Mouse (Mus musculus) hindbrain, postnatal 0 days (tissue): ENCODE data around the gene Eprs. TPM values are rescaled to one million over a fixed set of nuclear protein-coding genes. Genes with fewer than 3 reads are reported as not detected.

Experiments used
- ATAC-seq: fragments of 200-750 bp; cut with Nextera tagmentation; 2 replicates; pipeline ENCODE4 v1.8.0; 2017; ENCODE audit warnings: mild to moderate bottlenecking, moderate TSS enrichment, moderate library complexity
- DNase-seq: peaks from one replicate; pipeline ENCODE4 v3.0.0-alpha.2; 2015; ENCODE audit warnings: low spot score
- H3K27ac ChIP-seq: fragments of 300-500 bp; sonication (generic); 2 replicates; pipeline ENCODE4 v1.5.1; 2014; ENCODE audit warnings: mild to moderate bottlenecking
- H3K27me3 ChIP-seq: fragments of 300-500 bp; sonication (generic); 2 replicates; pipeline ENCODE4 v1.6.1; 2014; ENCODE audit warnings: low read length, mixed read lengths; ENCODE audit not compliant: insufficient read depth
- H3K36me3 ChIP-seq: fragments of 300-500 bp; sonication (generic); 2 replicates; pipeline ENCODE4 v1.6.1; 2014; ENCODE audit warnings: low read length, mixed read lengths; ENCODE audit not compliant: insufficient read depth
- H3K4me1 ChIP-seq: fragments of 300-500 bp; sonication (generic); 2 replicates; pipeline ENCODE4 v1.6.1; 2014; ENCODE audit warnings: antibody characterized with exemption, low read length, mixed read lengths; ENCODE audit not compliant: insufficient read depth
- H3K4me2 ChIP-seq: fragments of 300-500 bp; sonication (generic); 2 replicates; pipeline ENCODE4 v1.6.1; 2014; ENCODE audit warnings: low read depth, mild to moderate bottlenecking, low read length, moderate library complexity, mixed read lengths
- H3K4me3 ChIP-seq: fragments of 300-500 bp; sonication (generic); 2 replicates; pipeline ENCODE4 v1.5.1; 2014; ENCODE audit warnings: low read length
- H3K9ac ChIP-seq: fragments of 300-500 bp; sonication (generic); replicated peaks from 2 replicates; pipeline ENCODE4 v1.6.1; 2014; ENCODE audit warnings: mild to moderate bottlenecking, low read length, moderate library complexity, mixed read lengths
- H3K9me3 ChIP-seq: fragments of 300-500 bp; sonication (generic); 2 replicates; pipeline ENCODE4 v1.6.1; 2016; ENCODE audit warnings: low read length, mixed read lengths
- CTCF ChIP-seq: IDR thresholded peaks from 2 replicates; pipeline ENCODE4 v1.5.1; 2016; ENCODE audit warnings: antibody characterized with exemption, control low read depth, low read depth
- WGBS: fragments of 180-500 bp; shearing (Covaris S2); extraction: QIAGEN DNeasy Blood & Tissue Kit; methylation state at CpG from one replicate; pipeline ENCODE4 v1.1.7; 2014; 5-methylcytosine and 5-hydroxymethylcytosine counted together
- microRNA counts: library from miRNA; unstranded; fragments of <30 nt; microRNA quantifications from one replicate; lab custom pipeline; 2015
- microRNA-seq, 2 experiments: library from miRNA; unstranded; fragments of <30 nt; microRNA quantifications; one replicate each; pipeline ENCODE4; 2016
- polyA plus RNA-seq: library from polyadenylated mRNA; unstranded; fragments of >200 nt; fragmentation: Nextera tagmentation; extraction: Ambion mirVana; gene quantifications from 2 replicates; pipeline ENCODE4 v1.2.1, GENCODE M21; 2015
- total RNA-seq: library from RNA; depleted of rRNA; stranded (reverse); fragments of >200 nt; gene quantifications from 2 replicates; pipeline ENCODE4 v1.2.3, GENCODE M21; 2014; rRNA removed

Eprs gene
- total and polyA plus RNA-seq, 2 experiments from 2014 or later, result 66.0 to 135 TPM

DNA sequence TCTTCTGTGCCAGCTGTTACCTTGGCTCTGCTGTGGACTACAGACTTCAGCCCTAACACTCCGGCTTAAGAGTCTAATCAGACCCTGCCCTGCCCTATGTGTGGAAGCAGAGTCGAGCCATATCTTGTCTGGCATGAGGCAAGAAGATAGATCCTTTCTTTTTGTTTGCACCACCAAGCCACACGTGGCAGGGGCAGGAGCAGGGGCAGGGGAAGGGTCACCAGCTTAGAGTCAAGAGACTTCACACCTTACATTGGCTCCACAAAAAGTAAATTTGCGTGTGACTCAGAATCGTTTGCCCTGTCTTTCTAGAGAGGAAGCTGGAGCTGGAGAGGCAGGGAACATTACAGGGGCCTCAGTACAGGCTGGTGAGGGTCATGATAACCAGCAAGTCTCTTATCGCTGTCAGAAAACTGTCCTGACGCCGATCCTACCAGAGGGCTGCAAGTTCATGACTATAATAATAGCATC is 106.7 kb downstream of the Eprs start:
- DNase-seq (no peak), ATAC-seq (no peak)
- H3K4me3 ChIP-seq, result no peak overlapping the region
- no peaks in the 10 kb centered on the region for H3K9me3 ChIP-seq
- H3K9ac ChIP-seq, result no peak overlapping the region
- no peaks in the 10 kb centered on the region for H3K27me3 ChIP-seq
- 78% methylated on average over 8 of the region's 8 CpGs for WGBS
- H3K27ac ChIP-seq, result no peak overlapping the region
- TF ChIP-seq CTCF, result no peak
- H3K36me3 ChIP-seq, result peaks cover 6% of the 10 kb centered on the region; the same call in 1 of the 2 replicates
- no peaks in the 10 kb centered on the region for H3K4me1 ChIP-seq
- H3K4me2 ChIP-seq, result no peak overlapping the region

DNA sequence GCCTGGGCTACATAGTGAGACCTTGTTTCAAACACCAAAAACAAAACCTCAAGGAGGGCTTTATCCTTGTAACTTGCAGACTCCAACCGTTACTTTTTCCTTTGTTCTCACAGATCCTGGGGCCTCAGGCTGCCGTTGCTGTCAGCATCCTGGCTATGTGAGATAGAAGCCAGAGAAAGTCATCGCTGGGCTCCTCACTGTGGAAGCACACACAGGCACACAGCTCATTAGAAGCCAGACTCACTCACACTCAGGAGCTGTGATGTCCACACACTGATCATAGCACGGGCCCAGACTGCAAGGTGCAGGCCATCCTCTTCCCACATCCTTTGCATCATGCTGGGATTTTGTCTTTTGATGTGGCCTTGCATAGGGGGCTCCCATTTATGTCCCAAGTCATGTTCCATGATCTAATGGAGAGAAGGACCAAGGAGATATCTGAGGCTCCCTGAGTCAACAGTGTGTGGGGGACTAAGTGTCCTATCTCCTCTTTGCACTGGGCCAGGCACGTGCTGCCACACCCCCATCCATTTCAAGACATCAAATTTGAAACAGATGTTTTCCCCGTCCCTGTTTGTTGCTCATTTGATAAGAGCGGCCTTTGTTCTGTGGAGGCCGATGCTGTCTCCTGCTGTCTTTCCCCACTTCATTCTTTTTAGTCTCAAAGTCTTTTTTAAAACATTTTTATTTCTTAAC is 109.3 kb downstream of the Eprs start:
- no peak overlapping the region for H3K4me2 ChIP-seq
- H3K36me3 ChIP-seq, result no peaks in the 10 kb centered on the region
- H3K4me3 ChIP-seq, result no peak overlapping the region
- H3K9me3 ChIP-seq, result no peaks in the 10 kb centered on the region
- no peak overlapping the region for H3K9ac ChIP-seq
- DNase-seq (no peak), ATAC-seq (no peak)
- no peaks in the 10 kb centered on the region for H3K27me3 ChIP-seq
- WGBS, result 54% methylated on average over 8 of the region's 8 CpGs
- H3K4me1 ChIP-seq, result no peaks in the 10 kb centered on the region
- no peak overlapping the region for H3K27ac ChIP-seq
- no peak for TF ChIP-seq CTCF

DNA sequence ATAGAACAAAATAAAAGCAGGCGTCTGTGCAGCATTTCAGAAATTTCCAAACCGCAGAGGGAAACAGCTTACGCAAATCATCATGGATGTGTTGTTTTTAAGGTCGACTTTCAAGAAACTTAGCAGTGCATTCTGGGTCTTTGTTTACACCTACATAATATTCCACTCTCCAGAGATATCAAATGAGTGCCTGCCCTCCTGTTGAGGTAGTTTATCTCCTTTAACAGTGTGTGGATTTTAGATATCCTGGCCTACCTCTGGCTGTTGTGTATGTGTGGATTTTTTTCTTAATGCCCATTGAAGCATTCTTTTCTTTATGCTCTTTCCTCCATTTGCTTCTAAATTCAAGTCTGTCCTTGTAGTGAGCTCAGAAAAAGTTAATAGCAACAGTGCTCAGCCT is 109.9 kb downstream of the Eprs start:
- Histone ChIP-seq H3K4me2 (no peak overlapping the region), H3K27ac (no peak overlapping the region), H3K4me3 (no peak overlapping the region), H3K36me3 (no peaks in the 10 kb centered on the region), H3K4me1 (no peaks in the 10 kb centered on the region), H3K9ac (no peak overlapping the region), H3K9me3 (no peaks in the 10 kb centered on the region), H3K27me3 (no peaks in the 10 kb centered on the region)
- TF ChIP-seq CTCF, result no peak
- WGBS, result 88% methylated on average over 4 of the region's 4 CpGs
- ATAC-seq (no peak), DNase-seq (no peak)

DNA sequence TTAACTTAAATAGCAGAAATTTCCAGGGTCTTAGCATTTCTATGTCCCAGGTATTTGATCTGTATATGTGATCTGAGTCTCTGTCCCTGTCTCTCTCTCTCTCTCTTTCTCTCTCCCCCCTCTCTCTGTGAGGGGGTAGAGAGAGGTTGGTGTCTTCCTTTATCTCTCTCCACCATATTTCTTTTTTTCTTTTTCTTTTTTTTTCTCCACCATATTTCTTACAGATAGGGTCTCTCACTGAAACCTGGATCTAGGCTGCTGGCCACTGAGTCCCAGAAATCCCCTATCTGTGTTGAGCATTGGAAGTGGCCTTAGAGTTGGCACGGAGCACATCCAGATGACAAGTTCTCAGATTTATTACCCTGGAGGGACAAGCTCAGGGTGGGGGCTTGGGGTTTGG is 110.6 kb downstream of the Eprs start:
- no peak for ATAC-seq
- Histone ChIP-seq H3K36me3 (no peaks in the 10 kb centered on the region), H3K4me2 (no peak overlapping the region), H3K9me3 (no peaks in the 10 kb centered on the region), H3K4me1 (no peaks in the 10 kb centered on the region), H3K4me3 (no peak overlapping the region), H3K9ac (no peak overlapping the region), H3K27me3 (no peaks in the 10 kb centered on the region), H3K27ac (no peak overlapping the region)
- no peak for TF ChIP-seq CTCF
- no peak for DNase-seq
- WGBS, result 90% methylated on average over 1 of the region's 1 CpGs

MicroRNAs within 50 kb of the gene (microRNA counts, 519-probe panel; counts per million panel counts)
- 2,843 counts per million, percentile 44 among the panel's probes with 10 or more counts for microRNA mmu-miR-194 (lab: Ali Mortazavi, UCI)

Small RNA genes within 50 kb of the gene (microRNA-seq; reads per million reads assigned to microRNA genes)
- 0.36 to 1.8 reads per million in 2 experiments for gene Mir194-1
- 2.5 to 2.6 reads per million in 2 experiments for gene Mir215

Other genes starting within 250 kb of the Eprs start
- 31.7 and 34.4 TPM in 2 replicates for gene Rab3gap2, start 158.9 kb upstream of the Eprs start, total RNA-seq
- gene Rab3gap2, start 158.9 kb upstream of the Eprs start, polyA plus RNA-seq, result 19.3 and 19.7 TPM in 2 replicates
- gene Iars2, start 33.6 kb upstream of the Eprs start, total RNA-seq, result 36.9 and 39.0 TPM in 2 replicates
- 18.8 TPM in 2 replicates for gene Iars2, start 33.6 kb upstream of the Eprs start, polyA plus RNA-seq
- gene Bpnt1, start 30.9 kb upstream of the Eprs start, total RNA-seq, result 77.1 and 89.5 TPM in 2 replicates
- gene Bpnt1, start 30.9 kb upstream of the Eprs start, polyA plus RNA-seq, result 69.9 and 72.5 TPM in 2 replicates
- 22.4 and 25.7 TPM in 2 replicates for gene Slc30a10, start 91.8 kb downstream of the Eprs start, total RNA-seq
- gene Slc30a10, start 91.8 kb downstream of the Eprs start, polyA plus RNA-seq, result 8.1 and 8.5 TPM in 2 replicates